Mouse (Mus musculus): ENCODE results near the gene Taok1. TPM values are rescaled to one million over a fixed set of nuclear protein-coding genes. Genes with fewer than 3 reads are reported as not detected.

Gene Taok1
- polyA plus RNA-seq, 1 experiment from 2014 or later: 20.8 TPM

- Histone ChIP-seq H3K27ac (replicated peaks in 1 of 2; ENCODE audit: control insufficient read depth in 1 of 2, insufficient read depth in 1 of 2, low read depth in 2 of 2, low read length in 2 of 2) (peak within 1 kb of the TSS; percentile 95 to 98), H3K4me3 (ENCODE audit: control insufficient read depth in 1 of 2, insufficient read depth in 1 of 2, low read depth in 1 of 2, low read length in 2 of 2) (peak within 1 kb of the TSS; percentile 92 to 94), H3K9ac (ENCODE audit: low read length) (peak within 1 kb of the TSS; percentile 96), H3K9me3 (ENCODE audit: control insufficient read depth, low read length) (no peaks in the 10 kb centered on the region), H3K36me3 (ENCODE audit: control insufficient read depth, insufficient read depth, low read length) (0 out of 2 replicates have a peak, but pooled peaks cover under 1% of the 10 kb centered on the region), H3K27me3 (ENCODE audit: control insufficient read depth, insufficient read depth, low read length) (no peaks in the 10 kb centered on the region), H3K4me1 (ENCODE audit: control insufficient read depth in 2 of 2, insufficient read depth in 2 of 2, low read length in 2 of 2) (peaks cover 40 to 72% of the 10 kb centered on the region in 2 experiments), H3K4me2 (ENCODE audit: low read length) (peak within 1 kb of the TSS; percentile 94)
- no peak for ATAC-seq (ENCODE audit: insufficient number of reproducible peaks, insufficient read depth, low FRiP score, low read depth)
- 1% methylated on average over 58 of the region's 74 CpGs for WGBS
Measured at GRCm38 (mm10) chr11:77493512-77494343, 113.9 kb downstream of the Taok1 start, which contains the start of gene Git1. Gene Git1, plus strand, starts transcription at chr11:77493562.

- peaks cover 40 to 66% of the 10 kb centered on the region in 2 experiments for H3K4me1 ChIP-seq (ENCODE audit: control insufficient read depth in 2 of 2, insufficient read depth in 2 of 2, low read length in 2 of 2)
- no peaks in the 10 kb centered on the region for H3K9me3 ChIP-seq (ENCODE audit: control insufficient read depth, low read length)
- peak overlapping the region; percentile 92 to 94 for H3K4me3 ChIP-seq (ENCODE audit: control insufficient read depth in 1 of 2, insufficient read depth in 1 of 2, low read depth in 1 of 2, low read length in 2 of 2)
- peak; percentile 75 for ATAC-seq (ENCODE audit: insufficient number of reproducible peaks, insufficient read depth, low FRiP score, low read depth)
- peak overlapping the region; percentile 94 for H3K4me2 ChIP-seq (ENCODE audit: low read length)
- H3K36me3 ChIP-seq (ENCODE audit: control insufficient read depth, insufficient read depth, low read length): no peaks in the 10 kb centered on the region
- H3K27ac ChIP-seq (replicated peaks in 1 of 2; ENCODE audit: control insufficient read depth in 1 of 2, insufficient read depth in 1 of 2, low read depth in 2 of 2, low read length in 2 of 2): peak overlapping the region; percentile 95 to 98
- peak overlapping the region; percentile 96 for H3K9ac ChIP-seq (ENCODE audit: low read length)
- no peaks in the 10 kb centered on the region for H3K27me3 ChIP-seq (ENCODE audit: control insufficient read depth, insufficient read depth, low read length)
- WGBS: under 1% methylated on average over 28 of the region's 32 CpGs
Measured at GRCm38 (mm10) chr11:77492911-77493332, 114.7 kb downstream of the Taok1 start.

DNA sequence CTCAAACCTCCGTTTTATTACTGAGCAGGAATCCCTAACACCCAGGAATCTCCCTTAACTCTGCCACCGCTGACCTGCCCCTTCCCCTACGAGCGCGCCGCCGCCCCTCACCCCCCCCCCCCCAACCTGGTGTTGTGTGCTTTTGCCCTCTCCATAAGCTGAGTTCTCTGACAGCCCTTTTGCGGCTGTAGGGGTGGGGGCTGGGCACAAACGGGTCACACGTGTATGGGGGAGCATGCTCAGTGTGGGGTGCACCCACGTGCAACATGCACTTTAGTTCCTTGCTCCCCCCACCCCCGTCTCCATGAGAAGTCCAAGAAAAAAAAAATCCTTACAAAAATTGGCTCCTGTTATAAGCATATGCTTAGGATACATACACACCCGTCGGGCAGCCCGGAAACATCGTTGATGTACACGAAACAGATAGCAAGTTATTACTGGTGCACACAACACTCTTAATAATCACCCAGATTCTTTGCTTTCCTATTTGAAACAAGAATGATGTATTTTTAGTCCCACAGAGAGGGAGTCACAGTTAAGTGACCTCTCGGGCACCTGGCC, 115.2 kb downstream of the Taok1 start:
- Histone ChIP-seq H3K9me3 (ENCODE audit: control insufficient read depth, low read length) (no peaks in the 10 kb centered on the region), H3K36me3 (ENCODE audit: control insufficient read depth, insufficient read depth, low read length) (no peaks in the 10 kb centered on the region), H3K27me3 (ENCODE audit: control insufficient read depth, insufficient read depth, low read length) (no peaks in the 10 kb centered on the region), H3K9ac (ENCODE audit: low read length) (peak overlapping the region; percentile 96), H3K4me2 (ENCODE audit: low read length) (peak overlapping the region; percentile 94), H3K27ac (replicated peaks in 1 of 2; ENCODE audit: control insufficient read depth in 1 of 2, insufficient read depth in 1 of 2, low read depth in 2 of 2, low read length in 2 of 2) (peak overlapping the region; percentile 95 to 98), H3K4me1 (ENCODE audit: control insufficient read depth in 2 of 2, insufficient read depth in 2 of 2, low read length in 2 of 2) (peaks cover 36 to 61% of the 10 kb centered on the region in 2 experiments), H3K4me3 (ENCODE audit: control insufficient read depth in 1 of 2, insufficient read depth in 1 of 2, low read depth in 1 of 2, low read length in 2 of 2) (peak overlapping the region; percentile 92 to 94)
- under 1% methylated on average over 16 of the region's 18 CpGs for whole genome bisulfite sequencing
- ATAC-seq (ENCODE audit: insufficient number of reproducible peaks, insufficient read depth, low FRiP score, low read depth): no peak

DNA sequence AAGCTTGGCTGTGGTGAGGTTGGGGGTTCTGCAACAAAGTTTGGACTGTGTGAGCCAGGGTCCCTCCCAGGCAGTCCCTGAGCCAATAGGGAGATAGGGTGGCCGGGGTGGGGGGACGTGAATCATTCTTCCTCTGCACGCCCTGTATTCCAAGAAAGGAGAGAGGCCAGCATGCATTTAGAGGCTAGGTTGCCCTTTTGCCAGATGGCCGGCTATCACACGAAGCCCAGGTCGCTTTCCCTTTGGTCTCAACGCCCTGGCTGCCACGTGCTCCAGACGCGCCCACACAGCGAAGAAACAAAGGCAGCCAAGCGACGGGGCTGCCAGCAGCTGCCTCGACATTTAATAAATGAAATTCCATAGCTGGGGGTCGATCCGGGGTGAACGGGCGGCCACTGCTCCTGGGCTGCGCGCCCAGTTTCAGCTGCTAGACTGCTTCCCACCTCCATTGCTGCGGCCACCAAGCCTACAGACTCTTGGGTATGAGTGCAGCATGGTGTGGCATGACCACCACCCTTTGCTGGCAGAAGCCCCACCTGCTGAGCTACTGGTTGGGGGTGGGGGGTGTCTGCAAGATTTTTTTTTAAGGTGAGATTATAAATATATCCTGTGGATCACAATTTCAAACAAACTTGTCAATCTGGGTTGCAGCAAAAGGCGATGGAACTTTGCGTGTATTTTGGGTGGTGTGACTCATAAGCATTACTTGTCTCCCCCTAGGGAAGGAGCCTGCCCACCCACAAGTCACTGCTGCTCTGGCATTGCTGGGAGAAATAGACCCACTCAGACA, 115.9 kb downstream of the Taok1 start:
- Histone ChIP-seq H3K27me3 (ENCODE audit: control insufficient read depth, insufficient read depth, low read length) (no peaks in the 10 kb centered on the region), H3K4me2 (ENCODE audit: low read length) (peak overlapping the region; percentile 94), H3K4me1 (ENCODE audit: control insufficient read depth in 2 of 2, insufficient read depth in 2 of 2, low read length in 2 of 2) (peaks cover 35 to 60% of the 10 kb centered on the region in 2 experiments), H3K9ac (ENCODE audit: low read length) (peak overlapping the region; percentile 96), H3K9me3 (ENCODE audit: control insufficient read depth, low read length) (no peaks in the 10 kb centered on the region), H3K27ac (replicated peaks in 1 of 2; ENCODE audit: control insufficient read depth in 1 of 2, insufficient read depth in 1 of 2, low read depth in 2 of 2, low read length in 2 of 2) (peak overlapping the region; percentile 95 to 98), H3K4me3 (ENCODE audit: control insufficient read depth in 1 of 2, insufficient read depth in 1 of 2, low read depth in 1 of 2, low read length in 2 of 2) (peak overlapping the region; percentile 92 to 94), H3K36me3 (ENCODE audit: control insufficient read depth, insufficient read depth, low read length) (no peaks in the 10 kb centered on the region)
- 2% methylated on average over 23 of the region's 23 CpGs for WGBS
- ATAC-seq (ENCODE audit: insufficient number of reproducible peaks, insufficient read depth, low FRiP score, low read depth): peak; percentile 57

GRCm38 (mm10) chr11:77491123-77491501, 116.5 kb downstream of the Taok1 start:
- Histone ChIP-seq H3K4me2 (ENCODE audit: low read length) (peak overlapping the region; percentile 94), H3K27me3 (ENCODE audit: control insufficient read depth, insufficient read depth, low read length) (no peaks in the 10 kb centered on the region), H3K36me3 (ENCODE audit: control insufficient read depth, insufficient read depth, low read length) (no peaks in the 10 kb centered on the region), H3K9me3 (ENCODE audit: control insufficient read depth, low read length) (no peaks in the 10 kb centered on the region), H3K9ac (ENCODE audit: low read length) (peak overlapping the region; percentile 96), H3K27ac (replicated peaks in 1 of 2; ENCODE audit: control insufficient read depth in 1 of 2, insufficient read depth in 1 of 2, low read depth in 2 of 2, low read length in 2 of 2) (peak overlapping the region; percentile 95 to 98), H3K4me1 (ENCODE audit: control insufficient read depth in 2 of 2, insufficient read depth in 2 of 2, low read length in 2 of 2) (peaks cover 36 to 58% of the 10 kb centered on the region in 2 experiments), H3K4me3 (ENCODE audit: control insufficient read depth in 1 of 2, insufficient read depth in 1 of 2, low read depth in 1 of 2, low read length in 2 of 2) (peak overlapping the region; percentile 92 to 94)
- 0% methylated on average over 13 of the region's 13 CpGs for WGBS
- peak; percentile 41 for ATAC-seq (ENCODE audit: insufficient number of reproducible peaks, insufficient read depth, low FRiP score, low read depth)

- H3K9me3 ChIP-seq (ENCODE audit: control insufficient read depth, low read length): no peaks in the 10 kb centered on the region
- no peak for ATAC-seq (ENCODE audit: insufficient number of reproducible peaks, insufficient read depth, low FRiP score, low read depth)
- peak overlapping the region in 1 of 2 experiments; percentile 87; a peak in 1 of 4 replicates for H3K4me3 ChIP-seq (ENCODE audit: control insufficient read depth in 1 of 2, insufficient read depth in 1 of 2, low read depth in 1 of 2, low read length in 2 of 2)
- peak overlapping the region; percentile 99 for H3K4me2 ChIP-seq (ENCODE audit: low read length)
- H3K9ac ChIP-seq (ENCODE audit: low read length): 0 out of 2 replicates have a peak overlapping the region, but pooled peaks have one; percentile 27
- peak overlapping the region in 1 of 2 experiments; percentile 1; a peak in 1 of 4 replicates for H3K27ac ChIP-seq (replicated peaks in 1 of 2; ENCODE audit: control insufficient read depth in 1 of 2, insufficient read depth in 1 of 2, low read depth in 2 of 2, low read length in 2 of 2)
- peaks cover 34 to 52% of the 10 kb centered on the region in 2 experiments for H3K4me1 ChIP-seq (ENCODE audit: control insufficient read depth in 2 of 2, insufficient read depth in 2 of 2, low read length in 2 of 2)
- 72% methylated on average over 6 of the region's 6 CpGs for WGBS
- no peaks in the 10 kb centered on the region for H3K27me3 ChIP-seq (ENCODE audit: control insufficient read depth, insufficient read depth, low read length)
- no peaks in the 10 kb centered on the region for H3K36me3 ChIP-seq (ENCODE audit: control insufficient read depth, insufficient read depth, low read length)
Measured at GRCm38 (mm10) chr11:77490451-77490850, 117.2 kb downstream of the Taok1 start.
